Mouse (Mus musculus) E14TG2a.4 (cell line): ENCODE measurements around the gene Taok1.

ENCODE experiments used
- CTCF ChIP-seq: conservative IDR thresholded peaks from 2 replicates; pipeline ENCODE4 v1.5.1; 2014; ENCODE audit warnings: low read length
- NANOG ChIP-seq: IDR thresholded peaks from 2 replicates; pipeline ENCODE4 v1.6.1; 2014; ENCODE audit warnings: borderline replicate concordance, low read length, mixed read lengths

DNA sequence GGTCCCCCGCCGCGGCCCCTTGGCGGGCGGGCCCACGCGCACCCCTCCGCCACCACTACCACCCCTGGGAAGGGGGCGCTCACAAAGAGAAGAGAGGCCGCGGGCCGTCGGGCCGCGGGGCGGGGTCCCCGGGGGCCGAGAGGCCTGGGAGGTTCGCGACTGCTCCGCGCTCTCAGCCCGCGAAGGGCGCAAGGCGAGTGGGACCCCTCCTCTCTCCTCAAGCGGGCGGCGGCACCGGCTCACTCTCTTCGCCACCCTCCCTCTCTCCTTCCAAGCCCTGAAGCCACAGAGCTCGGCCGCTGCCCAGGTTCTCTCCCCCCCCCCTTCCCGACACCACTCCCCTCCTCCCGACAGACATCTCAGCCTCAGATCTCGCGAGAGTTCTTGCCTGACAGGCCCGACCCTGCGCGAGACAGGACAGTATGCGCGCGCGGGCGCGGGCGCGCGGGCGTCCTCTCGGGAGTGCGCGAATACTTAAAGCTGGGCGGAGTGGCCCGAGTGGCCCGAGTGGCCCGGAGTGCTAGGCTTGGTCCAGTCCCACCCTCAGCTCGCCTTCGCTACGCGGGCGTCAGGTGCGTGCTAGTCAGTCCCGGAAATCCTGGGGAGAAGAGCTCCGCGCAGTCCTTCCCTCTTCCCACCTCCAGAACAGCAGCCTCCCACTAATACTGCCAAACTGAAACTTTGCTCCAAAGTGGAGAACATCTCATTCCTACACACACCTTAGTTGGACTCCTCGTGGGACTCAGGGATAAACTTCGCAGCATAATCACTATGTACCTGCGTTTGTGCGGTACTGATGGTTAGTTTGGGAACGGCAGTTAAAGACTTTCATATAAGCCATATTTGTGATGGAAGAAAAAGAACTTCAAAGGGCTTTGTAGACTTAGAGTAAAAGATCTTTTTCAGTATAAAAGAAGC lies at the start of gene Taok1:
- TF ChIP-seq CTCF = no peak
- TF ChIP-seq NANOG = no peak
